Mouse (Mus musculus) heart, adult 2 months (tissue): ENCODE measurements around the gene Tbc1d22a.

Experiments
- CTCF ChIP-seq: fragments of 200-600 bp; IDR thresholded peaks from 2 replicates; pipeline ENCODE4 v1.8.1; 2022; ENCODE audit warnings: antibody characterized with exemption, mild to moderate bottlenecking, moderate library complexity
- POLR2A ChIP-seq: fragments of 200-500 bp; IDR thresholded peaks from 2 replicates; pipeline ENCODE4 v1.6.1; 2011; ENCODE audit warnings: mild to moderate bottlenecking, low read depth, low read length, control low read depth; ENCODE audit not compliant: insufficient read depth

GRCm38 (mm10) chr15:86344906-86345331 lies 130.7 kb downstream of the Tbc1d22a start:
- TF ChIP-seq POLR2A (no peak), CTCF (no peak)
